Mouse (Mus musculus) ES-E14 (cell line): ENCODE results near the gene Pex16.

ENCODE experiments used
- HCFC1 ChIP-seq: IDR thresholded peaks from 2 replicates; pipeline ENCODE4 v1.6.1; 2012; ENCODE audit warnings: low read length, inconsistent platforms, borderline replicate concordance; ENCODE audit not compliant: insufficient read depth
- MAFK ChIP-seq: IDR thresholded peaks from 2 replicates; pipeline ENCODE4 v1.6.1; 2014; ENCODE audit warnings: mild to moderate bottlenecking, low read depth, low read length, inconsistent platforms; ENCODE audit not compliant: insufficient read depth
- ZC3H11A ChIP-seq: IDR thresholded peaks from 2 replicates; pipeline ENCODE4 v1.6.1; 2012; ENCODE audit warnings: low read depth, mild to moderate bottlenecking, inconsistent platforms, low read length, borderline replicate concordance
- ZNF384 ChIP-seq: IDR thresholded peaks from 2 replicates; pipeline ENCODE4 v1.6.1; 2012; ENCODE audit warnings: low read depth, low read length, inconsistent platforms

DNA sequence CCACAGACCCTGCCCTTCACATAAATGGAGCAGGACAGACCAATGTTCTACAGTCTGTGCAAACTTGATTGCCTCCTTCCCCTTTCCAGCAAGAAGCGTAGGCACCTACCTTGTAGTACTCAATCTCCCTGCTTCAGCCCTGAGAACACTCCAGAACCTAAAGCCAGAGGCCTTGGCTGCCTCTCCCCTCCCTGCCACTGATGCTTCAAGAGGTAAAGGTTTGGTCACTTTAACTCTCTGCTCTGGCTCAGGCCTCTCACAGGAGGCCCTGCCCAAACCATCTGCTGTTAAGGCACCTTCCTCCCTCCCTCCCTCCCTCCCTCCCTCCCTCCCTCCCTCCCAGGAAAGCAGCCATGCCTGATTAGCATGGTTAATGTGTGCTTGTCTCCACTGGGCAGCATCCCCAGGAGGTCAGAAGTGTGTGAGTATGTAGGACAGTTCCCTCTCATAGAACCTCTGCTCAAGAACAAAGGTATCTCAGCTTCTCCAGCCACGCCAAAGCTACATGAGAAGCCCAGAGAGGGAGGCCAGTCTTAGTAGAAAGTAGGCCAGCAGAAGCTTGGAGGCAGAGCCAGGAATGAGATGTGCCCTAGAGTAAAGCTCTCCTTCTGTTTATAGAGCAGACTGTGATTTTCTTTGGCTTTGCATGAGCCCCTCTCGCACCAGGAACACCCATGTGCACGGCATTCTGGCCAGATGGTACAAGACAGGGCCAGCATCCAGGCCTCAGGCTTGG is 28.3 kb downstream of the Pex16 start:
- TF ChIP-seq MAFK (no peak), ZNF384 (no peak), HCFC1 (no peak), ZC3H11A (no peak)
